Mouse (Mus musculus): ENCODE data around the gene M1ap.
A peak's percentile ranks its signal among the peaks of the same experiment; 100 is the strongest.

M1ap gene

GRCm38 (mm10) chr6:83070311-83071219 lies 123.9 kb downstream of the M1ap start:
- DNase-seq (ENCODE audit: low spot score in 2 of 2): no peak

GRCm38 (mm10) chr6:83071220-83071619 lies 124.5 kb downstream of the M1ap start:
- no peak for DNase-seq (ENCODE audit: low spot score in 2 of 2)

GRCm38 (mm10) chr6:83074979-83075378 lies 128.3 kb downstream of the M1ap start:
- DNase-seq (ENCODE audit: low spot score in 2 of 2): no peak

GRCm38 (mm10) chr6:83077630-83078323 lies 131.1 kb downstream of the M1ap start, which contains the start of gene Pcgf1:
TSS of gene Pcgf1 (plus strand) at chr6:83077869.
- no peak for DNase-seq (ENCODE audit: low spot score in 2 of 2)

GRCm38 (mm10) chr6:83078324-83078858 lies 131.7 kb downstream of the M1ap start:
- peak; percentile 99 to 100 for DNase-seq (ENCODE audit: low spot score in 2 of 2)
